Mouse (Mus musculus): ENCODE data around the gene Ticrr. TPM values are rescaled to one million over a fixed set of nuclear protein-coding genes. Genes with fewer than 3 reads are reported as not detected.
A peak's percentile ranks its signal among the peaks of the same experiment; 100 is the strongest.

Gene Ticrr
- polyA plus RNA-seq (2014; fragmentation: Nextera tagmentation; extraction: Ambion mirVana) = 0.98 and 1.4 TPM in 2 replicates

GRCm38 (mm10) chr7:79659578-79660290 lies at the start of gene Ticrr:
Ticrr (plus strand) TSS chr7:79660196.
- Histone ChIP-seq H3K4me3 (ENCODE audit: low read depth, low read length) (peak within 1 kb of the TSS; percentile 76), H3K9me3 (ENCODE audit: control insufficient read depth, low read length) (no peaks in the 10 kb centered on the region), H3K27ac (ENCODE audit: low read depth, low read length) (no peak within 1 kb of the TSS), H3K9ac (replicated peaks; ENCODE audit: low read depth, low read length) (peak within 1 kb of the TSS; percentile 61), H3K4me2 (ENCODE audit: low read depth, low read length) (peak within 1 kb of the TSS; percentile 100), H3K27me3 (ENCODE audit: control insufficient read depth, insufficient read depth, low read length) (no peaks in the 10 kb centered on the region), H3K36me3 (ENCODE audit: control insufficient read depth, insufficient read depth, low read length) (no peaks in the 10 kb centered on the region), H3K4me1 (ENCODE audit: control insufficient read depth, insufficient read depth, low read length) (0 out of 2 replicates have a peak, but pooled peaks cover 5% of the 10 kb centered on the region)
- 1% methylated on average over 39 of the region's 39 CpGs for WGBS
- ATAC-seq (ENCODE audit: low read depth) = peak; percentile 100

GRCm38 (mm10) chr7:79611901-79612300 lies 48.1 kb upstream of the Ticrr start:
- H3K9me3 ChIP-seq (ENCODE audit: control insufficient read depth, low read length) = no peaks in the 10 kb centered on the region
- H3K36me3 ChIP-seq (ENCODE audit: control insufficient read depth, insufficient read depth, low read length) = no peaks in the 10 kb centered on the region
- H3K27ac ChIP-seq (ENCODE audit: low read depth, low read length) = no peak overlapping the region
- H3K4me1 ChIP-seq (ENCODE audit: control insufficient read depth, insufficient read depth, low read length) = 0 out of 2 replicates have a peak, but pooled peaks cover 5% of the 10 kb centered on the region
- no peak for ATAC-seq (ENCODE audit: low read depth)
- H3K4me2 ChIP-seq (ENCODE audit: low read depth, low read length) = no peak overlapping the region
- 72% methylated on average over 9 of the region's 9 CpGs for WGBS
- H3K4me3 ChIP-seq (ENCODE audit: low read depth, low read length) = no peak overlapping the region
- peaks cover 4% of the 10 kb centered on the region for H3K27me3 ChIP-seq (ENCODE audit: control insufficient read depth, insufficient read depth, low read length)
- no peak overlapping the region for H3K9ac ChIP-seq (replicated peaks; ENCODE audit: low read depth, low read length)

- Histone ChIP-seq H3K9ac (replicated peaks; ENCODE audit: low read depth, low read length) (no peak overlapping the region), H3K4me1 (ENCODE audit: control insufficient read depth, insufficient read depth, low read length) (no peaks in the 10 kb centered on the region), H3K4me3 (ENCODE audit: low read depth, low read length) (no peak overlapping the region), H3K9me3 (ENCODE audit: control insufficient read depth, low read length) (no peaks in the 10 kb centered on the region), H3K36me3 (ENCODE audit: control insufficient read depth, insufficient read depth, low read length) (no peaks in the 10 kb centered on the region), H3K27me3 (ENCODE audit: control insufficient read depth, insufficient read depth, low read length) (peaks cover 11% of the 10 kb centered on the region), H3K27ac (ENCODE audit: low read depth, low read length) (no peak overlapping the region), H3K4me2 (ENCODE audit: low read depth, low read length) (no peak overlapping the region)
- WGBS = 12% methylated on average over 6 of the region's 6 CpGs
- ATAC-seq (ENCODE audit: low read depth) = no peak
Observed at GRCm38 (mm10) chr7:79612783-79613182, 47.2 kb upstream of the Ticrr start.

- no peak for ATAC-seq (ENCODE audit: low read depth)
- Histone ChIP-seq H3K9me3 (ENCODE audit: control insufficient read depth, low read length) (no peaks in the 10 kb centered on the region), H3K9ac (replicated peaks; ENCODE audit: low read depth, low read length) (no peak overlapping the region), H3K4me3 (ENCODE audit: low read depth, low read length) (no peak overlapping the region), H3K27me3 (ENCODE audit: control insufficient read depth, insufficient read depth, low read length) (peaks cover 11% of the 10 kb centered on the region), H3K27ac (ENCODE audit: low read depth, low read length) (no peak overlapping the region), H3K4me2 (ENCODE audit: low read depth, low read length) (no peak overlapping the region), H3K36me3 (ENCODE audit: control insufficient read depth, insufficient read depth, low read length) (no peaks in the 10 kb centered on the region), H3K4me1 (ENCODE audit: control insufficient read depth, insufficient read depth, low read length) (no peaks in the 10 kb centered on the region)
- WGBS = 61% methylated on average over 11 of the region's 11 CpGs
Observed at GRCm38 (mm10) chr7:79613314-79613713, 46.7 kb upstream of the Ticrr start.

GRCm38 (mm10) chr7:79615008-79615407 lies 45.0 kb upstream of the Ticrr start:
- H3K9ac ChIP-seq (replicated peaks; ENCODE audit: low read depth, low read length) = no peak overlapping the region
- H3K4me3 ChIP-seq (ENCODE audit: low read depth, low read length) = no peak overlapping the region
- no peak overlapping the region for H3K27ac ChIP-seq (ENCODE audit: low read depth, low read length)
- no peak for ATAC-seq (ENCODE audit: low read depth)
- WGBS = 63% methylated on average over 4 of the region's 4 CpGs
- H3K4me2 ChIP-seq (ENCODE audit: low read depth, low read length) = no peak overlapping the region
- H3K4me1 ChIP-seq (ENCODE audit: control insufficient read depth, insufficient read depth, low read length) = no peaks in the 10 kb centered on the region
- H3K9me3 ChIP-seq (ENCODE audit: control insufficient read depth, low read length) = no peaks in the 10 kb centered on the region
- H3K27me3 ChIP-seq (ENCODE audit: control insufficient read depth, insufficient read depth, low read length) = peaks cover 11% of the 10 kb centered on the region
- H3K36me3 ChIP-seq (ENCODE audit: control insufficient read depth, insufficient read depth, low read length) = no peaks in the 10 kb centered on the region

GRCm38 (mm10) chr7:79615941-79616340 lies 44.1 kb upstream of the Ticrr start:
- no peak for ATAC-seq (ENCODE audit: low read depth)

GRCm38 (mm10) chr7:79617418-79617817 lies 42.6 kb upstream of the Ticrr start, which contains the start of gene Rhcg:
Rhcg (minus strand) TSS chr7:79617657.
- 9% methylated on average over 33 of the region's 33 CpGs for WGBS
- H3K4me2 ChIP-seq (ENCODE audit: low read depth, low read length) = peak within 1 kb of the TSS; percentile 26; the same call in 1 of the 2 replicates
- no peak within 1 kb of the TSS for H3K27ac ChIP-seq (ENCODE audit: low read depth, low read length)
- H3K9ac ChIP-seq (replicated peaks; ENCODE audit: low read depth, low read length) = no peak within 1 kb of the TSS
- H3K4me1 ChIP-seq (ENCODE audit: control insufficient read depth, insufficient read depth, low read length) = no peaks in the 10 kb centered on the region
- H3K4me3 ChIP-seq (ENCODE audit: low read depth, low read length) = peak within 1 kb of the TSS; percentile 18; the same call in 1 of the 2 replicates
- no peaks in the 10 kb centered on the region for H3K9me3 ChIP-seq (ENCODE audit: control insufficient read depth, low read length)
- peaks cover 11% of the 10 kb centered on the region for H3K27me3 ChIP-seq (ENCODE audit: control insufficient read depth, insufficient read depth, low read length)
- no peaks in the 10 kb centered on the region for H3K36me3 ChIP-seq (ENCODE audit: control insufficient read depth, insufficient read depth, low read length)
- no peak for ATAC-seq (ENCODE audit: low read depth)

More at GRCm38 (mm10) chr7:79615941-79616340, 44.1 kb upstream of the Ticrr start:
- no peak overlapping the region for H3K4me3 ChIP-seq (ENCODE audit: low read depth, low read length)
- H3K9me3 ChIP-seq (ENCODE audit: control insufficient read depth, low read length) = no peaks in the 10 kb centered on the region
- peaks cover 11% of the 10 kb centered on the region for H3K27me3 ChIP-seq (ENCODE audit: control insufficient read depth, insufficient read depth, low read length)
- no peaks in the 10 kb centered on the region for H3K36me3 ChIP-seq (ENCODE audit: control insufficient read depth, insufficient read depth, low read length)
- no peak overlapping the region for H3K27ac ChIP-seq (ENCODE audit: low read depth, low read length)
- 57% methylated on average over 1 of the region's 1 CpGs for WGBS
- no peak overlapping the region for H3K4me2 ChIP-seq (ENCODE audit: low read depth, low read length)
- no peak overlapping the region for H3K9ac ChIP-seq (replicated peaks; ENCODE audit: low read depth, low read length)
- H3K4me1 ChIP-seq (ENCODE audit: control insufficient read depth, insufficient read depth, low read length) = no peaks in the 10 kb centered on the region

- no peak overlapping the region for H3K27ac ChIP-seq (ENCODE audit: low read depth, low read length)
- H3K36me3 ChIP-seq (ENCODE audit: control insufficient read depth, insufficient read depth, low read length) = no peaks in the 10 kb centered on the region
- no peak for ATAC-seq (ENCODE audit: low read depth)
- WGBS = 67% methylated on average over 4 of the region's 4 CpGs
- H3K4me3 ChIP-seq (ENCODE audit: low read depth, low read length) = no peak overlapping the region
- no peaks in the 10 kb centered on the region for H3K9me3 ChIP-seq (ENCODE audit: control insufficient read depth, low read length)
- no peaks in the 10 kb centered on the region for H3K4me1 ChIP-seq (ENCODE audit: control insufficient read depth, insufficient read depth, low read length)
- no peak overlapping the region for H3K9ac ChIP-seq (replicated peaks; ENCODE audit: low read depth, low read length)
- peaks cover 11% of the 10 kb centered on the region for H3K27me3 ChIP-seq (ENCODE audit: control insufficient read depth, insufficient read depth, low read length)
- H3K4me2 ChIP-seq (ENCODE audit: low read depth, low read length) = no peak overlapping the region
Observed at GRCm38 (mm10) chr7:79619493-79619892, 40.5 kb upstream of the Ticrr start.

- H3K4me3 ChIP-seq (ENCODE audit: low read depth, low read length) = no peak overlapping the region
- 58% methylated on average over 8 of the region's 8 CpGs for WGBS
- H3K27me3 ChIP-seq (ENCODE audit: control insufficient read depth, insufficient read depth, low read length) = no peaks in the 10 kb centered on the region
- H3K36me3 ChIP-seq (ENCODE audit: control insufficient read depth, insufficient read depth, low read length) = no peaks in the 10 kb centered on the region
- no peaks in the 10 kb centered on the region for H3K9me3 ChIP-seq (ENCODE audit: control insufficient read depth, low read length)
- no peak overlapping the region for H3K27ac ChIP-seq (ENCODE audit: low read depth, low read length)
- no peak for ATAC-seq (ENCODE audit: low read depth)
- no peak overlapping the region for H3K4me2 ChIP-seq (ENCODE audit: low read depth, low read length)
- no peak overlapping the region for H3K9ac ChIP-seq (replicated peaks; ENCODE audit: low read depth, low read length)
- no peaks in the 10 kb centered on the region for H3K4me1 ChIP-seq (ENCODE audit: control insufficient read depth, insufficient read depth, low read length)
Observed at GRCm38 (mm10) chr7:79623086-79623485, 36.9 kb upstream of the Ticrr start.

Measured in neural tube, embryonic 14.5 days (tissue).